Mouse (Mus musculus): ENCODE data around the gene Ambra1.

Gene Ambra1

DNA sequence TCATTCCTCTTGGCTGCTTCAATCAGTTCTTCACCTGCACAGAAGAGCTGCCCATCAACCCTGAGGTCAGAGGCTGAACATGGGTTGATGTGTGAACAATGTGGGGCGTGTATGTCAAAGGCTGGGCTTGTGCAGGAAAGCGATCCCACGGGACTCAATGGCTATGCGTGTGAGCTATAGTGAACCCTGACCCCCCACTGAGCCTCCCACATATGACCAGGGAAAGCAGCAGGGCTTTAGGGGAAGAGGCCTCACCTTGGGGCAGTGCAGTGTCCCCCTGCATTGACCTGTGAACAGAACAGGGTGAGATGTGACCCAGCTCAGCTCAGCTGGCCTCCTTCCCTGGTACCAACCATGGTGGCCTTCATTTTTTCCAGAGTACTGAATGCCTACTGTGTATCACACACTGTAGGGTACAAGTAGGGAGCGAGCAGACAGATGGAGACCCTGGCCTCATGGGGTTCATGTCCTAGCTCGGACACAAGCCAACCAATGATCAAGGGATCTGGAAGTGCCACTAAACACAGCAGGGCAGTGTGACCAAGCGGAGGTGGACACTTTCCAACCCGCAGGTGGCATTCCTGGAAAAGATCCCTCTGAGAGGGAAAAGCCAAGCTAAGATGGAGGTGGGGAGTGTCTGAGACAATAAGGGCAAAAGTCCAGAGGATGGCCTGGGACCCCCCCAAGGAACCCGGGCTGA is 205.0 kb downstream of the Ambra1 start:
- peak; percentile 4 for DNase-seq (ENCODE audit: low read depth, low spot score)

DNA sequence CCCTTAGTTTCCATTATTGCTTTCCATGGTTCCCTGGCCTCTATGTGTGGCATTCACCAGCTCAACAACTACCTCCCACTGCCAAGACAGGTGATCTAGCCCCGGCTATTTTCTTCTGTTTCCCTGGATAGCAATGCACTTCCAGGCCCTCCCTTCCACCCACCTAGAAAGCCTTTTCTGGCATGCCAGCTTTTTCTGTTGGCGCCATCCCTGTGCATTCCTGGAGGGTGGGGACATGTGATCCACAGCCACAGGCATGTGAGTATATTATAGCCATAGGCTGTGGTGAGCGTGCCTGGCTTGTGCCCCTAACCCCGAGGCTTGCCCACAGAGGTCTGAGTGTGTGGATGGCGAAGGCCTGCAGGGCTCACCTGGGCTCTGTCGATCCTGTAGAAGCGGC is 206.2 kb downstream of the Ambra1 start:
- peak; percentile 87 for DNase-seq (ENCODE audit: low read depth, low spot score)

GRCm38 (mm10) chr2:91939303-91939935 is 209.5 kb downstream of the Ambra1 start:
- peak; percentile 77 for DNase-seq (ENCODE audit: low read depth, low spot score)

DNA sequence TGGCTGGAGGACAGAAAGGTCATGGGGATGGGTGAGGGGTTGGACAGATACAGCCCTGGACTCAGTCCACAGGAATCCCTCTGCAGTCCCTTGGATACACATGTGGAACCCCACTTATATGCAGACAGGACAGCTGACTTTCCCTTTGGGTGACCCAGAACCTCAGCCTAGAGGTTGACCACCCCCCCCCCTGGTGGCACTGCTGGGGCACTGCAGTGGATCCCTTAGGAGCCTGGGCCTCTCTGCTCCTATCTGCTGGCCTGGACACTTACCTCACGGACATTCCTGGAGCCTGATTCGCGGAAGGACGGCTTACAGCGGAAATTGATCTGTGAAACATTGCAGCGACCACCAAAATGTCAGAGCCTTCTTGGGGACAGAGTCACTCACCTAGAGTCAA is 212.4 kb downstream of the Ambra1 start:
- DNase-seq (ENCODE audit: low read depth, low spot score), result no peak

DNA sequence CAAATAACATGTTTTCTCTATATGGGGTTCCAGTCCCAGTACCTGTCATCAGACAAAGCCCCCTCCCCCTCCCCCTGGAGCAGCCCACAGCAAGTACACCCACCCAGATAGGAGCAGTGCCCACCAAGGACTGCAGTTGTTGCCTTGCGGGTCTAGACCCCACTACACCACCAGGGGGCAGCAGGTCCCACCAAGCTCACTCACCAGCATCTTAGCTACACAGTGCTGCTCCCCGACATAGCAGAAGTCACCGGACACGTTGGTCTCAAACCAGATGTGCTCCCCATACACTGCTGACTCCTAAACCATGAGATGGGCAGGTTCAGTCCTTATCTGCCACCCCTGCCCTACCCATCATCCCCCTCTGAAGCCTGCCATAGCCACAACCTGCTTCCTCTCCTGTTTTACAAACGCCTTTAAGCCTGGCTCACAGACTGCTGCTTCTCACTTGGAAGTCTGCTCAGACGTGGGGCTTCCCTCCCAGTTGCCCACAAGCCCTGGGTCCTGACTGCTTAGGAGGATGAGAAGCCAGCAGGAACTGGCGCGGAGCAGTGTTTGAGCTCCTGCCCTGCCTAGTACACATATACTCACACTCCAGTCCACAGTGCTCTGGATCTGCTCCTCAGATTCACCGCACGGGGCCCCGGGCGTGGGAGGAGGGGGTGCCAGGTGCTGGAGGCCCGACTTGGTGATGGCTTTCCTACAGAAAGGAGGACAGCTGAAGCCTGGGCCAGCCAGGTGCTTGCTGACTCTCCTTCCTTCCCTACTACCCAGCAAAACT is 214.4 kb downstream of the Ambra1 start:
- DNase-seq (ENCODE audit: low read depth, low spot score), result peak; percentile 92

GRCm38 (mm10) chr2:91945483-91945882 is 215.5 kb downstream of the Ambra1 start, which contains the start of gene Gm9821:
Gm9821 (plus strand) TSS chr2:91945703.
- DNase-seq (ENCODE audit: low read depth, low spot score), result no peak

DNA sequence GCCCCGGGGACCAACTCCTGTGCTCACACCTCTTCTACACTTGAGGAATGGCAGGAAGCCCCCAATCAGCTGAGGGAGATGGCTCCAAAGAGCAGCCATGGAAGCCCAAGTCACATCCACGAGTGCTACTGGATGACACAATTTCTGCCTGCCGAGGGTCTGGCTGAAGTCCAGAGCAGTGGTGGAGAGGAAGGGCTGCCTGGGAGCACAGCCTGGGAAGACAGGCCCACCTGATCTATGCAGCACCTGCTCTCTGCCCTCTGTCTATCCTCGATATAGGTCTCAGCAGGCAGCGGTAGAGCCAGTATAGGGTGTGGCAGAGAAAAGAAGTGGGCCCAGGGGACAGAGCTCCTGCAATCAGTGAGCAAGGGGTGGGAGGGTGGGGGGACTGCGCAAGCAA is 216.9 kb downstream of the Ambra1 start:
- peak; percentile 67 for DNase-seq (ENCODE audit: low read depth, low spot score)

- peak; percentile 91 for DNase-seq (ENCODE audit: low read depth, low spot score)
Measured at GRCm38 (mm10) chr2:91947397-91948150, 217.6 kb downstream of the Ambra1 start.

DNA sequence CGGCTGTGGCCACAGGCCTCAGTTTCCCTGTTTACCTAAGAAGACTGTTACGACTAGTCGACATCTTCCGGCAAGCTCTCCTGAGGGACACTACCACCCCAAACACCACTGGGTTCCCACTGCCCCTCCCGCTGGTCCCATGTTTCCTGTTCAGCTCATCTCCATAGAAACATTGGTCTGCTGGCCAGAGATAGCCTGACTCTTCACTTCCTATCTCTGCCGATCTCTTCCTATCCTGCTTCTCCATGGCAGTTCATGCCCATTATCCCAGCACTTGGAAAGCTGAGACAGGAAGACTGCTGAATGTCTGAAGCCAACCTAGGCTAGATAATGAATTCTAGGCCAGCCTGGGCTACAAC is 218.2 kb downstream of the Ambra1 start:
- no peak for DNase-seq (ENCODE audit: low read depth, low spot score)

GRCm38 (mm10) chr2:91948792-91949241 is 218.9 kb downstream of the Ambra1 start:
- DNase-seq (ENCODE audit: low read depth, low spot score), result no peak

GRCm38 (mm10) chr2:91949411-91950274 is 219.7 kb downstream of the Ambra1 start:
- DNase-seq (ENCODE audit: low read depth, low spot score), result peak; percentile 78

DNA sequence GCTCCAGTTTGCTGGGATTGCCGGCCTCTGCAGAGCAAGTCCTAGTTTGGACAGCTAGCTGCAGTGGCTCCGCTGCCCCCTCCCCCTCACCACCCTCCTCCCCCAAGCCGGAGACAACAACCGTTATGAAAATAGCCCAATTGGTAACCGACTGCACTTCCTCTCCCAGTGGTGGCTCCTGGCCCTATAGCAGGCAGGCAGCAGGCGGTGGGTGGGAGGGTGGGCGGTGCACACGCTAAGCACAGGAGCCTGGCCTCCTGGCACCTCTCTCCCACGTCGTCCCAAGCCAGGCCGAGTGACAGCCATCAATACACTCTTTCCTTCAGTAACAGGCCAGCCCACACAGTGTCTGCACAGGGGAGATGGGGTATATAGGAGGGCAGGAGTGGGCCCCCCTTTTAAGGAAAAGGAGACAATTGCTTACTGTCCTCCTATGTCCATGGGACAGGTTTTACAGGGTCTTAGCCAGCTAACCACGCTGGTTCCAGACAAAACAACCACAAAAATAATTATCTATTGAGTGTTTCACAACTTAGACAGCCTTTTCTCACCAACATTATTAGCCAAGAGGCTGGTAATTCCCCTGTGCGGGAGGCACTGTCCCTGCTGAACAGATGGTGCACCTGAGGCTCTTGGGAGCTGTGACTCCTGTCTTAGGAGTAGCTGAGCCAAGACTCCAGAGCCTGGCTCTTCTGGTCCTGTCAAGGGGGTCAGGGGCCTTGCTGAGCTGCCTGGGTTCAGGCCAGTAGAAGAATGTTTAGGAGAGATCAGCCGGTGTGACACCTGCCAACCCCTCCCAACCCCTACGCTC is 220.5 kb downstream of the Ambra1 start:
- DNase-seq (ENCODE audit: low read depth, low spot score), result peak; percentile 97

GRCm38 (mm10) chr2:91953825-91954224 is 223.9 kb downstream of the Ambra1 start:
- peak; percentile 70 for DNase-seq (ENCODE audit: low read depth, low spot score)

GRCm38 (mm10) chr2:91955121-91955591 is 225.2 kb downstream of the Ambra1 start:
- peak; percentile 79 for DNase-seq (ENCODE audit: low read depth, low spot score)

DNA sequence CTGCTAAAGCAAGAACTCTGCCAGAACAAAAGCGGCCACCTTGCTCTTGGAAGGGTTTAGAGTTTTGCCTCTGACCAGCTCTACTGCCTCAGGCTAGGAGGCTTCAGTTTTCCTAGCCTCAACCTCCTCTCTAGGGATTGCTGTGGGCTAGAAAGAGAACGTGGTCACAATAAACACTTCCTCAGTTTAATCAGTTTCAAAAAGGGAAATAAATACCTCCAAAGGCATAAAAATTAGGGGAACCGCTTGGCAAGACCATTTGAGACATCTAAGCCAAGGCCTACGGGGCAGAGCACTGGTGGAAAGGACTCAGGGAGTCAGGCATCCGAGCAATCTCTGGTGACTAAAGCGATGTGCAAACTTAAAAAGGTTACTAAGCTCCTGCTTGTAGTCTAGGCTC is 225.9 kb downstream of the Ambra1 start:
- no peak for DNase-seq (ENCODE audit: low read depth, low spot score)

GRCm38 (mm10) chr2:91957096-91957495 is 227.2 kb downstream of the Ambra1 start:
- DNase-seq (ENCODE audit: low read depth, low spot score), result peak; percentile 95

DNA sequence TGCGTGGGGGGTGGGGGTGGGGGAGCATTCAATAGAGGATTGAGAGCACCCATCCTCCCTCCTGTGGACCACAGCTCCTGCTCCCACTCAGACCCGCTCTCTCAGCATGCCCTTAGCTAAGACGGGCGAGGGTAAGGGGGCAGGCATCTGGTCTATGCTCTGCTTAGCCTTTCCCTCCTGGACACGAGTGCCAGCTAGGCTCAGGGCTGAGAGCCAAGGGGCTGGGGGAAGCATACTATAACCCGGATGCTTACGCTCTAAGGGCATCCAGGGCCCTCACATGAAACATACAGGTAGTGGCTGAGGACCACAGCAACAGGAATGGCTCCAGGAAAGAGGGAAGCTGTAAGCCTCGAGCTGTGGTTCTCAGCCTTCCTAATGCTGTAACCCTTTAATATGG is 228.1 kb downstream of the Ambra1 start:
- DNase-seq (ENCODE audit: low read depth, low spot score), result no peak

- peak; percentile 71 for DNase-seq (ENCODE audit: low read depth, low spot score)
Measured at GRCm38 (mm10) chr2:91958701-91959457, 228.9 kb downstream of the Ambra1 start.
